Mouse (Mus musculus): ENCODE results near the gene Rdh16f2.
"Not testable (repeated sequence)": the region's sequence is repeated elsewhere in the genome, so short reads cannot be mapped to it uniquely, and the experiment has no call there.

Rdh16f2 gene

DNA sequence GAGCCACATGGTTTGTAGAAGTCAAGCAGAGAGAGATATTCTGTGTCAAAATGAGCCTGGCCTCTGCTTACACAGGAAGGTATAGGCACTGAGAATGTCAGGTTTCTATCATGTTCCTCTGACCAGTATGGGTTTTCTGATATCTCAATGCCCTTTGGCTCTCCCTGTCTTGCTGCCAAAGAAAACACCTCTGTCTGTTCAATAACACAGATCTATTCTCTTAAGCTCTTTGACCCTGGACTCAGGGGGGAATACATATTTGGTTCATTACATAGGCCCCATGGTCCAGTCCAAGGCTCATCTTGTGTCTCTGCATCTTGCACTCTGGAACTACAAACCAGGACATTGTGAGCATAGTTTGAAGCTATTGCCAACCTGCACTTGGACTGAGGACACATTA, 22.3 kb downstream of the Rdh16f2 start, which contains the start of gene Rdh7:
Rdh7 (minus strand) TSS at position 213 of the 400 bp plus-strand sequence.
- in situ Hi-C loops (cut with MboI; ENCODE audit: unreplicated experiment in 2 of 2): no loop called here

DNA sequence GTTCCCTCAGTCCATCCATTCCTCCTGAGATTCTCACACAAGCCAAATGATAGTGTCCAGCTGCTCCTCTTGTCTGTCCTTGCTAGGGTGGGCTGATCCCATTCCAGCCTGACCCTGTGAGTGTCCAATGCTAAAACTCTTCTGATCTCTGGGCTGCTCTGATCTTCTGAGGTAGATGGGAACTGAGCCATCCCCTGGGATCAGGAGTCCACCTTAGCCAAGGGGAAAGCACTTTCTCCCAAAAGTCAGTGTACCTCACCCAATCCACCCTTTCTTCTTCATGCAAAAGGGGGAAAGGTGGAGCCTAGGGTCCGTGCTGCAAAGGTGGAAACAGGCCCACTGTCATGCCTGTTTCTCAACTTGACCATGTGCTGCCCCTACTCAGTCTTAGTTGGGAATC, 25.2 kb downstream of the Rdh16f2 start:
- in situ Hi-C loops (cut with MboI; ENCODE audit: unreplicated experiment in 2 of 2): no loop called here

DNA sequence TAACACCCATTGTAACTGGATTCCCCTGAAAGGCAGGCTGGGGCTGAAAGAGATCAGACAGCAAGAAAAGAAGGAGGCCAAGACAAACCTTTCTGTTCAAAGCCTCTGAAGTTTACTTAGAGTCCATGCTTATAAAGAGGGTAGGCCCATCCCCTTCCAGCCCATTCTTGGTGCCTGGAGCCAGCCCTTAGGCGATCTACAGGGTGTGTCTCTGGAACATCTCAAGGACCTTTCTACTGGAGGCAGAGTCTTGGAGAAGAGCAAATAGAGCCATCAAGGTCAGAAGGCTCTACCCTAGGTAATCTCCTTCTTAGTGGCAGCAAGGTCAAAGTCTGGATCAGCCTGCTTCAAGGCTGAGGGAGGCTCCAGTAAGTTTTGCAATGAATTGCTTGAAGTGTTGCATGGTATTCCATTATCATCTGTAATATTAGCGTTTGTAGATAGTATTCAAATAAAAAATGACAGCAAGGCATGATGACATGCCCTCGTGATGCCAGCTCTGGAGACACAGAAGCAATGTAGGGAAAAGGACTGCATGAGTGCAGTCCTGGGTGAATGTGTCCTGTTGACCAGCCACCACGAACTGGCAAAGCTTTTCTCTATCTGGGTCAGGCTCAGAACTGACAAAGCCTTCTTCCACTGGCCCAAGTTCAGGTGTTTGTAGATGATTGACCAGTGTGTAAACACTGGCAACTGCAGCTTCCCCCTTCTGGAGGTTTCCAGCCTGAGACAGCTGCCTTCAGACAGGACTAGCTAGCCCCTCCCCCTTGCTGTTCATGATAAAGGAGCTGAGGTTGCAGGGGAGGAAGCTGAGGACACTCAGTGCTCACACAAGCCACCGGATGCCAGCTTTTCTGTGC, 27.1 kb downstream of the Rdh16f2 start:
- in situ Hi-C loops (cut with MboI; ENCODE audit: unreplicated experiment in 2 of 2): not testable (repeated sequence)

DNA sequence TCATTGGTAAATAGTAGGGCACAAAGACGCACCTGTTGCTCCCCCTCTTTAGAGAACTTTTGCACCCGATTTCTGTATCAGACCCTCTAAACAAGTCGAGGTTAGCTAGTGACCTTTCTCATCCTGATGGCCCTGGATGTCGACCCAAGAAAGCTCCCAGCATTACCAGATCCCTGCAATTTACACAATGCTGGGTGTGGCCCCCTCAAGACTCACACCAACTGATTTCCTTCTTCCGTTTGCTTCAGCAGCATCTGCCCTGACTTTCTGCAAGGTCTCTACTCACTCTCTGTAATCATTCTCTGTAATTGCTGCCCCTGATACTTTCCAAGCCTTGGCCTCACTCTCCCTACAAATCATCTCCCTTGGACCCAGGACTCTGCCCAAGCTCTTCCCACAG, 30.4 kb downstream of the Rdh16f2 start:
- in situ Hi-C loops (cut with MboI; ENCODE audit: unreplicated experiment in 2 of 2): no loop called here

DNA sequence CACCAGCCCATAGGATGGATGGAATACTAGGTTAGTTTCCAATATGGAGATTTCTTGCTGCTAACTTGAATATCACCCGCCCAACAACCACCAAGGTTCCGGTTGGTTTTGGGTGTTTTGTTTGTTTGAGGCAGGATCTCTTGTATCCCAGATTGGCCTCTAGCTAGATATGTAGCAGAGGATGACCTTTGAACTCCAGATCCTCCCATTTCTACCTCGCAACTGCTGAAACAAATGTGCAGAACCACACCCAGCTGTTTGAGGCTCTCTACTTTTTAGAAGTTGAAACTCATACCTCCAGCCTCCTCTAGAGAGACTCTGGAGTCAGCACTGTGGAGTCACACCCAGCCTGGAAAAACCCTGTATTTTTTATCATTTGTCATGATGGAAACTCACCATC, 31.2 kb downstream of the Rdh16f2 start:
- in situ Hi-C loops (cut with MboI; ENCODE audit: unreplicated experiment in 2 of 2): no loop called here

DNA sequence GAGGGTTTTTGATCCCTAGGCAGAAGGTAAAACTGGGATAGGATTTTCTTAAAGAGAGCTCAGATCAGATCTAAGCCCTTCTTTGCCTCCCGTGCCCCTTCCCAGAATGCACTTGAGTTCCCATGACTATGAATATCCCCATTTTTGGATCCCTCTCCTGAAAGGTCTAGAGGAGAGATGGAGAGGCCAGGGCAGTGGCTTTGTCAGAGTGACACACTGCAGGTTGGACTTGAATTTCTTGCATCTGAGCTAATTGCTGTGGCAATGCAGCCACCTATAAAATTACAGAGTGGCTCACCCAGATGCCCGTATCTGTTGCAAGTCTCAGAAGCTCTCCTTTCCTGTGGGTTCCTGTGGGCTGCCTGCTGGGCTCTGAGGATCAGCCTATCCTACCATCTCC, 31.9 kb downstream of the Rdh16f2 start, which contains the start of gene Sdr9c7:
Sdr9c7 (plus strand) TSS at position 301 of the 400 bp plus-strand sequence.
- in situ Hi-C loops (cut with MboI; ENCODE audit: unreplicated experiment in 2 of 2): no loop called here

DNA sequence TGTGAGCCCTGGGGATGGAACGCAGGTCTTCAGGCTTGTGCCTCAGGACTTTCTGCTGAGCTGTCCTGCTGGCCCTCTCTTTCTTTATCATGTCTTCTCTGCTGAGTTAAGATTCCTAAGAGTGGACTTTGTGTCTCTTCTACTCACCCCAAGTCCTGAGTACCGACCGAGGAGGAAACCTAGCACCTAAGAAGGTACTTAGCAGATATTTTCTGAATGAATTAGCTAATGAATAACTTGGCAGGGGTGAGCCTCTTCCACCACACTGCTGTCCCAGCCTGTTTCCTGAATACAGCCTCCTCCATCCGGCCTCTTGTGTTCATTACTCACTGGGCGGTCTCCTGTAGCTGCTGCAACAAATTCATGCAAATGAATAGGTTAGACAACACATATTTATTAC, 33.5 kb downstream of the Rdh16f2 start:
- in situ Hi-C loops (cut with MboI; ENCODE audit: unreplicated experiment in 2 of 2): loop anchor here in 1 of 2 experiments (25.0 kb wide), 1 partner anchor 537 kb away; the partner anchor contains the start of genes Inhbc and Inhbe

DNA sequence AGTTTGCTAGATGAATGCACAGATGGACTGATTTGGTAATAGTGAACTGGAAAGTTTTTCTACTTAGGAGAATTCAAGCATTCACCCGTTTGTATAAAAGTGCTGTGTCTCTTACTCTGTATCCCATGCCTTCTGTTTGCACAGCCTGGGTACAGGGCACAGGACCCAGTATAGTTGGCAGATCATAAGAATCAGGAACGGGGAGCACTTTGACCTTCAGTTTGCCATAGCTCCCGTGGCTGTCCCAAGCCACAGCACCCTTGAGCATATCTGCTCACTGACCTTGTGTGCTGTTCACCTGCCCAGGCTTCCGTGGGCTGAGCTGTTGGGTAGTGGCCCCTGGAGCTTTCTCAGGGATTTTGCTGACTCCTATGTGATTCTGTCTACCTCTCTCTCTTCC, 35.5 kb downstream of the Rdh16f2 start:
- in situ Hi-C loops (cut with MboI; ENCODE audit: unreplicated experiment in 2 of 2): loop anchor here in 1 of 2 experiments (25.0 kb wide), 1 partner anchor 539 kb away; the partner anchor contains the start of genes Inhbc and Inhbe

DNA sequence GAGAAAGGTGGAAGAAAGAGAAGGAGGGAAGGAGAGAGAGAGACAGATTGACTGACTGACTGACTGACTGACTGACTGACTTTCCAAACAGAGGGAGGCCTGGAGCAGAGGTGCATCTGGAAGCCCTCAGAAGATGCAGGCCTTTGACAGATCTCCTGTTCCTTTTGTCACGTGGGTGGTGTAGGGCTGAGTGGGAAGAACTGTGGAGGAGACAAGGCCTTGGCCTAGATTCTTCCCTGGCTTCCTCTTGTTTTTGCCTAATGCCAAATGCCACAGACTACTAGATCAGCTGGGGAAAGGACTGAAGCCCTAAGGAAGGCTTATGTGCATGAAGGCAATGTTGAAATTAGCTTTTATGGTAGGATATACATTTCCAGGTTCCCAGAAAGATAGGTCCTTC, 36.8 kb downstream of the Rdh16f2 start:
- in situ Hi-C loops (cut with MboI; ENCODE audit: unreplicated experiment in 2 of 2): loop anchor here in 1 of 2 experiments (25.0 kb wide), 1 partner anchor 541 kb away; the partner anchor contains the start of genes Inhbc and Inhbe

DNA sequence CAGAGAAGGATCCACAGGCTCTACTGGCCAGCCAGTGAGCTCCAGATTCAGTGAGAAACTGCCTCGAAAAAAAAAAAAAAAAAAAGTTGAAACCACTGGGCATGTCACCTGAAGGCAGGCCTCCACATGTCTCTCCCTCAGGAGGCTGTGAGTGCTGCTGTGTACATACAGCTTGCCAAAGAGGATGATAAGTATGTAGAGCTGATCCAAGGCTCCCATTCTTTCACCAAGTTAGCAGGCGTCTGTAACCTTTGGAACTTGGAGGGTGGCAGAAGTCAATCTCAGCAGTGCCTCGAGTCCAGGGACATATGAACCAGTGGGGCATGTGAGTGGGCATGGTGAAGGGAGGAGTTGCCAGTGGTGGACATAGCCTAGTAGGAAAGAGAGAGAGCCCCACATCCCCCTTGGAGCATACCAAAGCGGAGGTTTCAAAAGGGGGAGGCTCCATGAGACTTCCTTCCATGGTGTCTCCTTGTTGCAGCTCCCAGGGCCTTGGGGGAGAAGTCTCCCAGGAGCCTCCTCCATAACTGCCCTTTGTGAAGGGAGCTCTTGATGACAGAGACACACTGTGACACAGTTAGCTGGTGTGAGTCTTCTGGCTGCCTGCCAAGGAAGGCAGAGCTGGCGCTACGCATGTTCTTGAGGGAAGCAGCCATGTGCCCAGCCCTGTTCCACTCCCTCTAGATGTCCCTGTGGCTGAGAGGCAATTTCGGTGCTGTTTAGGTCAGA, 38.6 kb downstream of the Rdh16f2 start:
- in situ Hi-C loops (cut with MboI; ENCODE audit: unreplicated experiment in 2 of 2): loop anchor here in 1 of 2 experiments (25.0 kb wide), 1 partner anchor 543 kb away; the partner anchor contains the start of genes Inhbc and Inhbe

DNA sequence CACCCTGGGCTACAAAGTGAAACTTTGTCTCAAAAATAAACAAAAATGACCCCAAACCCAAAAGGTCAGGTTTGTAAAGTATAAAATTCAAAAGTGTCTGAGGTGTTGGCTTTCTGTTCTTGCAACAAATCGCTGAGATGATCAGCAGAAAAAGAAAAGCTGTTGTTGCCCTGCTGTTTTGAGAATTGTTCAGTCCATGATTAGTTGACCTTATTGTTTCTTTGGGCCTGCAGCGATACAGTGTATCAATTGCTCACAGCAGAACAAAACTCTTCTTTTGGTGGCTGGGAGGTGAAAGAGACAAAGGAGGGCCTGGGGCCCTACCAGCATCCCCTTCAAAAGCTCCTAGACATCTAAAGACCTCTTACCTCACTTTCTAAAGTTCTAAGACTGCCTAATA, 39.9 kb downstream of the Rdh16f2 start:
- in situ Hi-C loops (cut with MboI; ENCODE audit: unreplicated experiment in 2 of 2): loop anchor here in 1 of 2 experiments (25.0 kb wide), 1 partner anchor 544 kb away; the partner anchor contains the start of genes Inhbc and Inhbe

DNA sequence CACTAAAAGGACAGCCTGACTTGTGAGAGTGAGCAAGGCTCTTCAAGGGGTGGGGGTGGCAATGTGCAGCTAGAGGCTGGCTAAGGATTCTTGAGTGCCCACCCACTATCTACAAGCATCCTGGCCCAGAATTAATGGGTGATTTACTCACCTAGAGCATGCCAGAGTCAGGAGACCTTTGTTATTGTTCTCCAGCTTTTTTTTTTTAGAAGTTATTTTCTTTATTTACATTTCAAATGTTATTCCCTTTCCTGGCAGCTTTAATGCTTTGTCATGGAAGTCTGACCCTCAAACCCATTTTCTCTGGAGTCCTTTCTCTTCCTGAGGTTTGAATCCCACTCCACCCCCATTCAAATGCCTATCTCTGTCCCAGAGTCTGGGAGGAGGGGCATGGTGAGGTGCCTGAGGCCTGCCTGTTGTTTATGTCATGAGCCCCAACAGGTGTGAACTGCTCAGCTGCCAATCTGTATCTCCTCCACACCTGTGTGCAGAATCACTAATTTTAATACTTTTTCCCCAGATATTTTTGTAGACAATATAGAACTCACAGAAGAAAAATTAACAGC, 41.2 kb downstream of the Rdh16f2 start:
- in situ Hi-C loops (cut with MboI; ENCODE audit: unreplicated experiment in 2 of 2): loop anchor here in 1 of 2 experiments (25.0 kb wide), 1 partner anchor 545 kb away; the partner anchor contains the start of genes Inhbc and Inhbe

DNA sequence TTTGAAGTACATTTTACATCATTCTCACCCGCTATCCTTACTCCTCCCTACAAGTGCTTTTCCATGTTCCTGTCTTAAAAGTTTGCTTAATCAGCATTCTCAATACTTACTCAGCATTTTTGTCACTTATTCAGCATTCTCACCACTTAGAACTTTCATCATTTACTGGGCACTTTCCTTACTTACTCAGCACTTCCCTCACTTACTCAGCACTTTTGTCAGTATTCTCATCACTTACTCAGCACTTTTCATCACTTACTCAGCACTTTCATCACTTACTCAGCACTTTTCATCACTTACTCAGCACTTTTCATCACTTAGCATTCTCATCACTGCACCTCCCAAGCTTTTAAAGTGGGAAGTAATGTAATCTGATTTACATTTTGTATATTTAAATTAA, 49.3 kb downstream of the Rdh16f2 start:
- in situ Hi-C loops (cut with MboI; ENCODE audit: unreplicated experiment in 2 of 2): loop anchor here in 1 of 2 experiments (25.0 kb wide), 1 partner anchor 553 kb away; the partner anchor contains the start of genes Inhbc and Inhbe

DNA sequence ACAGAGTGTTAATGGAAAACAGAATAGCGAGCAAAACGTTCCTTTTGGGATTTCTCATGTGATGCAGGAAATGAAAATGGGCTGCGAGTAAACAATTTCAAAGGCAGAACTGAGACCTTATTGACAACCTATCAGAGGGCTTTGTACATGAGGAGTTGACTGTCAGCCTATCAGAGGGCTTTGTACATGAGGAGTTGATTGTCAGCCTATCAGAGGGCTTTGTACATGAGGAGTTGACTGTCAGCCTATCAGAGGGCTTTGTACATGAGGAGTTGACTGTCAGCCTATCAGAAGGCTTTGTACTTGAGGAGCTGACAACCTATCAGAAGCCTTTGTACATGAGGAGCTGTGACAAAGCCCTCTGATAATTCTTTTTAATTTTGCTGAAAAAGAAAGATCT, 50.9 kb downstream of the Rdh16f2 start:
- in situ Hi-C loops (cut with MboI; ENCODE audit: unreplicated experiment in 2 of 2): loop anchor here in 1 of 2 experiments (25.0 kb wide), 1 partner anchor 555 kb away; the partner anchor contains the start of genes Inhbc and Inhbe

DNA sequence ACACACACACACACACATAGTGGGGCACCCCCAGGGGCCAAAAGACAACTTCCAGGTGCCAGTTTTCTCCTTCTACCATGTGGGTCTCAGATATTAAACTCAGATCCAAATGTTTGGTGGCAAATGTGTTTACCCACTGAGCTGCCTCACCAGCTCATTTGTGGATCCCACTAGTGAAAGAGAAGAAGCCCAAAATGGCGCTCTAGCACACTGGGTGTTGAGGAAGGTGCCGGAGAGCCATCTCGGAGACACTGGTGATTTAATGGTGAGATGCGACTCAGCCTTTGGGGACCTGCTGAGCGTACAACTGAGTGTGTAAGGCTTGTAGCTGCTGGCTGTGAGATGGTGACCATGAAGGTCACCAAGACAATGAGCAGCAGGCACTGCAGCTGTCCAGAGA, 51.4 kb downstream of the Rdh16f2 start:
- in situ Hi-C loops (cut with MboI; ENCODE audit: unreplicated experiment in 2 of 2): loop anchor here in 1 of 2 experiments (25.0 kb wide), 1 partner anchor 555 kb away; the partner anchor contains the start of genes Inhbc and Inhbe

DNA sequence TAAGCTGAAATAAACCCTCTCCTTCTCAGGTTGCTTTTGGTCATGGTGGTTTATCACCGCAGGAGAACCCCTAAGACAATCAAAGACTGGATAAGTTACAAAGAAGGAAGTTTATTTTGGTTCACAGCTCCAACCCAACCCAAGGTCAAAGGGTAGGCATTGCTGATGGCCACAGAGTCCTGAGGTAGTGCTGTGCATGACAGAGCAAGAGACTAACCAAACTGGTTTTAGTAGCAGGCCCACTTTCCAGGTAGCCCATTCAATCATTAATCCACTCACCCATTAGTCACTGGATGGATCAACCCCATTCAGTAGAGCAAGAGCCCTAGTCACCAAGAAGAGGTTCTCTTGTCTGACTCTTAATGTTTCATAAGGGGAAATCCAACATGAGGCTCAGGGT, 56.0 kb downstream of the Rdh16f2 start:
- in situ Hi-C loops (cut with MboI; ENCODE audit: unreplicated experiment in 2 of 2): loop anchor here in 1 of 2 experiments (25.0 kb wide), 1 partner anchor 560 kb away; the partner anchor contains the start of genes Inhbc and Inhbe

DNA sequence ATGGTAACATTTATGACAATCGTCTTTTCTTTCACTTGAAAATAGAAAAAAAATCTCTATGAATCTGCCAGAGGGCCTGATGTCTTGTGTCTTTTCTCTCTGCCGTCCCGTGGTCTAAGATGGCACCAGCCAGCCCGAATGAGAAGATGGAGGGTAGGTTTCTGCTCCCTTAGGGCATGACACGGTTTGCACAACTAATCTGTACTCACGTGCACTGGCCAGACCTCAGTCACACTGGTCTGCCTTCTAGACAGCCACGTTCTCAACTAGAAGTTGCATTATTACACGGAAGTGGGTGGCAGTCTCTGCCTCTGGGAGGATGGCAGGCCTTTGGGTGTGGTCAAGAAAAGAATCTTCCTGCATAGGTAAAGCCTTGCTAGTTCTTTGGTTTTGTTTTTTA, 56.8 kb downstream of the Rdh16f2 start:
- in situ Hi-C loops (cut with MboI; ENCODE audit: unreplicated experiment in 2 of 2): loop anchor here in 1 of 2 experiments (25.0 kb wide), 1 partner anchor 561 kb away; the partner anchor contains the start of genes Inhbc and Inhbe

DNA sequence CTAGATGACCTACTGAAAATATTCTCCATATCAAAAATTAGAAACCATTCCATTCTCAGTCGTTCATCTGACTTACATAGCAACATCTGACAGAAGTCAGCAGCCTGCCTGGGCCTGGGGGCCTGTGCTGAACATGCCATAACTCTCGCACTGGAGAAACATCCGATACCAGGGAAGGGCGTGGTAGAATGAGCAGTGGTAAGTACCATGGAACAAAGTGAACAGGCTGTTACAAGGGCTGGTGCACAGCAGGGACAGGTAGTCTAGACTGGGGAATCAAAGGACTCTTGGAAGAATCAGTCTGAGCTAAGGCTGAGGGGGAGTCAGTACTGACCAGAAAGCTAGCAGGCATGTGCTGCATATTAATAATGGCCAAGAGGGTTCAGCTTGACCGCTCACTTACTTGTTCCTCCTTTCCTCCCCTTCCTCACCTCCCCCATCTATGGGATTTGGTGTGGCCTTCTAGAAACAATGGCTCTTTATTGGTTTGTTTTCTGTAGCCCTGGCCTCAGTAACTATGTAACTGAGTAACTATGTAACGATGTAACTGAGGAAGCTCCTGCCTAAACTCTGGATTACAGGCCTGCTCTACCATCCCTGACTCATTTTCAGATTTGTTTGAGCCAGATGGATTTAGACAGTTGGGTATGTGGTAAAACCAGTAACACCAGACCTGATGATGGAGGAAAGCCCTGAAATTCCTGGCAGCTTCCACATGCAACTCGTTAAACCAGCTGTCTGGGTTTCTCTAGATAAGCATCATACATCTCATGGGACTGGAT, 58.5 kb downstream of the Rdh16f2 start:
- in situ Hi-C loops (cut with MboI; ENCODE audit: unreplicated experiment in 2 of 2): loop anchor here (25.0 kb wide), 2 partner anchors 187 to 562 kb away; partner anchors contain the start of genes Inhbc (in 1 of the 2), Inhbe (in 1 of the 2) and Zbtb39 (in 1 of the 2)

Data from v-Abl transformed pro-B cells (cell line).